In the genomic region with DNA sequence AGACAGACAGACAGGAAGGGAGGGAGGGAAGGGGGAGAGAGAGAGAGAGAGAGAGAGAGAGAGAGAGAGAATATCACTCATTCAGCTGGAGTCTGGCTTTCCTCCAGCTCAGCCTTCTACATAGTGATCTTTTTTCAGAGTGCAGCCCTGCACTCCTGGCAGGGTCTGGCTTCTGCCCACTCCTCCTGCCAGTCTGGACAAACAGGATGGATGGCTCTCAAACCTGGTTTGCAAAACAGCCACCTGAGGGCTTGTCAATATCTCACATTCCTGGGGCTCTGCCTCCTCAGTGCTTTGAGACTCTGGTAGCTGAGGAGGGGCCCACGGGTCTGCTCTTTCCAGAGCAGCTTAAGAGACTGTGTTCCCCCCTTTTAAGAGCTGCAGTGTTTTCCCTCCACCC, we compare ENCODE assay signal across 19 mouse cellular contexts. TPM values are rescaled to one million over a fixed set of nuclear protein-coding genes. Genes with fewer than 3 reads are reported as not detected.
A peak's percentile ranks its signal among the peaks of the same experiment; 100 is the strongest.
DNase-seq lines count a peak whose midpoint lies in the region; ATAC-seq lines count a peak whose summit lies in the region.
"Had no signal": no experiment of that assay in that cellular context is flagged by ENCODE, and none has a peak within 500 bp of the region (broad histone marks: within the 10 kb centered on the region; RNA-seq: fewer than 3 reads in every experiment).

No protein-coding gene starts in this region.

- DNase-seq in kidney, postnatal 25 days, result no peak
- peak; percentile 45 for DNase-seq in induced T-regulatory cell, adult 2 months (ENCODE audit: low read depth)
- no peak for DNase-seq in spleen, adult 12 weeks (ENCODE audit: low spot score)
- no peak for DNase-seq in gastrocnemius, postnatal 14 days
- DNase-seq: cerebellum, adult 11-12 months; embryo, embryonic 11 days; gastrocnemius, postnatal 25 days; right cerebral cortex, adult 18-20 months; thymus, postnatal 4 days had no signal

- ATAC-seq in kidney, embryonic 15.5 days (replicated peaks; ENCODE audit: low FRiP score), result no peak
- no peak for ATAC-seq in liver, embryonic 15.5 days (ENCODE audit: insufficient read depth)
- no peak for ATAC-seq in stomach, embryonic 14.5 days (ENCODE audit: insufficient number of reproducible peaks, insufficient read depth, low FRiP score, low read depth)
- no peak for ATAC-seq in megakaryocyte, adult 5-6 weeks (ENCODE audit: poor library complexity, severe bottlenecking)

- no peaks in the 10 kb centered on the region for H3K9me3 ChIP-seq in kidney, embryonic 15.5 days (replicated peaks)
- no peaks in the 10 kb centered on the region for H3K9me3 ChIP-seq in liver, embryonic 15.5 days (replicated peaks)
- no peaks in the 10 kb centered on the region for H3K9me3 ChIP-seq in stomach, embryonic 14.5 days (ENCODE audit: control insufficient read depth, low read depth, low read length)
- H3K9me3 ChIP-seq: forebrain, embryonic 12.5 days; neural tube, embryonic 15.5 days had no signal

- H3K4me1 ChIP-seq in kidney, embryonic 15.5 days, result peaks cover 46% of the 10 kb centered on the region
- H3K4me1 ChIP-seq in liver, embryonic 15.5 days (replicated peaks), result no peaks in the 10 kb centered on the region; the same call in 1 of the 2 replicates
- no peaks in the 10 kb centered on the region for H3K4me1 ChIP-seq in stomach, embryonic 14.5 days (ENCODE audit: control insufficient read depth, insufficient read depth, low read length)

- intact Hi-C loops in gastrocnemius, postnatal 14 days (cut with DNase I; ENCODE audit: low total_unique reads), result no loop called here

- H3K4me3 ChIP-seq in kidney, embryonic 15.5 days (replicated peaks), result no peak overlapping the region
- H3K4me3 ChIP-seq in liver, embryonic 15.5 days (replicated peaks), result no peak overlapping the region
- H3K4me3 ChIP-seq in stomach, embryonic 14.5 days (ENCODE audit: low read depth, low read length), result no peak overlapping the region
- H3K4me3 ChIP-seq: forebrain, embryonic 12.5 days; neural tube, embryonic 15.5 days had no signal

- peak overlapping the region; percentile 50; the same call in 1 of the 2 replicates for H3K4me2 ChIP-seq in kidney, embryonic 15.5 days
- 0 out of 2 replicates have a peak overlapping the region, but pooled peaks have one; percentile 3 for H3K4me2 ChIP-seq in liver, embryonic 15.5 days
- no peak overlapping the region for H3K4me2 ChIP-seq in stomach, embryonic 14.5 days (replicated peaks; ENCODE audit: low read depth, low read length)
- H3K4me2 ChIP-seq: forebrain, embryonic 12.5 days; hindbrain, embryonic 14.5 days; neural tube, embryonic 15.5 days had no signal

- no peaks in the 10 kb centered on the region for H3K36me3 ChIP-seq in kidney, embryonic 15.5 days
- no peaks in the 10 kb centered on the region for H3K36me3 ChIP-seq in liver, embryonic 15.5 days (replicated peaks)
- H3K36me3 ChIP-seq in stomach, embryonic 14.5 days (ENCODE audit: control insufficient read depth, insufficient read depth, low read length), result no peaks in the 10 kb centered on the region
- H3K36me3 ChIP-seq: forebrain, embryonic 12.5 days; neural tube, embryonic 15.5 days had no signal

- H3K27ac ChIP-seq in kidney, embryonic 15.5 days, result peak overlapping the region; percentile 96
- H3K27ac ChIP-seq in liver, embryonic 15.5 days (replicated peaks), result peak overlapping the region; percentile 78
- H3K27ac ChIP-seq in stomach, embryonic 14.5 days (ENCODE audit: low read length), result peak overlapping the region; percentile 6; the same call in 1 of the 2 replicates
- H3K27ac ChIP-seq: forebrain, embryonic 12.5 days; hindbrain, embryonic 14.5 days; macrophage; neural tube, embryonic 15.5 days had no signal

- 45% methylated on average over 1 of the region's 1 CpGs for WGBS in kidney, embryonic 15.5 days
- WGBS in liver, embryonic 15.5 days (ENCODE audit: insufficient replicate concordance), result 29% methylated on average over 1 of the region's 1 CpGs
- 16% methylated on average over 1 of the region's 1 CpGs for WGBS in stomach, embryonic 14.5 days

- H3K27me3 ChIP-seq in kidney, embryonic 15.5 days, result peaks cover 29% of the 10 kb centered on the region
- H3K27me3 ChIP-seq in liver, embryonic 15.5 days, result peaks cover 63% of the 10 kb centered on the region
- H3K27me3 ChIP-seq in stomach, embryonic 14.5 days (ENCODE audit: control insufficient read depth, insufficient read depth, low read length), result 0 out of 2 replicates have a peak, but pooled peaks cover 7% of the 10 kb centered on the region

- H3K9ac ChIP-seq in kidney, embryonic 15.5 days, result no peak overlapping the region
- no peak overlapping the region for H3K9ac ChIP-seq in liver, embryonic 15.5 days
- H3K9ac ChIP-seq in stomach, embryonic 14.5 days (replicated peaks; ENCODE audit: low read depth, low read length), result no peak overlapping the region
- H3K9ac ChIP-seq: forebrain, embryonic 12.5 days; hindbrain, embryonic 14.5 days; neural tube, embryonic 15.5 days had no signal

RNA-seq across cellular contexts. Expression of a gene that starts 1.0 kb away (rescaled TPM):
- polyA plus RNA-seq in kidney, embryonic 15.5 days (2015; fragmentation: Nextera tagmentation; extraction: Ambion mirVana), result 68.8 and 69.8 TPM in 2 replicates
- polyA plus RNA-seq in liver, embryonic 15.5 days (2015; fragmentation: Nextera tagmentation; extraction: Ambion mirVana), result 25.5 and 32.0 TPM in 2 replicates
- polyA plus RNA-seq in stomach, embryonic 14.5 days (2014; fragmentation: Nextera tagmentation; extraction: Ambion mirVana), result 44.0 and 44.3 TPM in 2 replicates
- total RNA-seq in megakaryocyte, adult 5-6 weeks (2015), result not detected in 2 replicates
- not detected in 2 replicates for total RNA-seq in megakaryocyte, adult 5-6 weeks (2017)
- total RNA-seq in gastrocnemius, postnatal 14 days (2021), result not detected
- total RNA-seq: MEL had no signal
- polyA plus RNA-seq: C2C12 had no signal

RNA-seq across cellular contexts. Expression of a gene that starts 6.4 kb away (rescaled TPM):
- 101 and 106 TPM in 2 replicates for polyA plus RNA-seq in kidney, embryonic 15.5 days (2015; fragmentation: Nextera tagmentation; extraction: Ambion mirVana)
- polyA plus RNA-seq in liver, embryonic 15.5 days (2015; fragmentation: Nextera tagmentation; extraction: Ambion mirVana), result 57.2 TPM in 2 replicates
- 98.0 and 101 TPM in 2 replicates for polyA plus RNA-seq in stomach, embryonic 14.5 days (2014; fragmentation: Nextera tagmentation; extraction: Ambion mirVana)
- total RNA-seq in megakaryocyte, adult 5-6 weeks (2015), result 56.6 and 65.4 TPM in 2 replicates
- 31.5 and 38.0 TPM in 2 replicates for total RNA-seq in megakaryocyte, adult 5-6 weeks (2017)
- total RNA-seq in gastrocnemius, postnatal 14 days (2021), result 10 to 100 TPM; 27.7 to 30.3 TPM

RNA-seq across cellular contexts. Expression of a gene that starts 33.0 kb away (rescaled TPM):
- 46.2 and 48.0 TPM in 2 replicates for polyA plus RNA-seq in kidney, embryonic 15.5 days (2015; fragmentation: Nextera tagmentation; extraction: Ambion mirVana)
- 2.0 and 2.3 TPM in 2 replicates for polyA plus RNA-seq in liver, embryonic 15.5 days (2015; fragmentation: Nextera tagmentation; extraction: Ambion mirVana)
- 48.0 and 50.1 TPM in 2 replicates for polyA plus RNA-seq in stomach, embryonic 14.5 days (2014; fragmentation: Nextera tagmentation; extraction: Ambion mirVana)
- total RNA-seq in megakaryocyte, adult 5-6 weeks (2015), result not detected in 2 replicates
- total RNA-seq in megakaryocyte, adult 5-6 weeks (2017), result 0.28 TPM in 1 of 2 replicates, not detected in the other
- 1 to 10 TPM; 3.9 to 5.3 TPM for total RNA-seq in gastrocnemius, postnatal 14 days (2021)
- total RNA-seq: MEL had no signal
- polyA plus RNA-seq: macrophage had no signal

RNA-seq across cellular contexts. Expression of a gene that starts 44.9 kb away (rescaled TPM):
- 16.9 and 17.5 TPM in 2 replicates for polyA plus RNA-seq in kidney, embryonic 15.5 days (2015; fragmentation: Nextera tagmentation; extraction: Ambion mirVana)
- 3.3 and 3.5 TPM in 2 replicates for polyA plus RNA-seq in liver, embryonic 15.5 days (2015; fragmentation: Nextera tagmentation; extraction: Ambion mirVana)
- polyA plus RNA-seq in stomach, embryonic 14.5 days (2014; fragmentation: Nextera tagmentation; extraction: Ambion mirVana), result 12.6 and 13.6 TPM in 2 replicates
- total RNA-seq in megakaryocyte, adult 5-6 weeks (2015), result 2.1 and 3.3 TPM in 2 replicates
- total RNA-seq in megakaryocyte, adult 5-6 weeks (2017), result 2.2 and 2.7 TPM in 2 replicates
- 1 to 10 TPM; 2.2 to 2.9 TPM for total RNA-seq in gastrocnemius, postnatal 14 days (2021)

RNA-seq across cellular contexts. Expression of a gene that starts 59.0 kb away (rescaled TPM):
- 2.7 and 3.8 TPM in 2 replicates for polyA plus RNA-seq in kidney, embryonic 15.5 days (2015; fragmentation: Nextera tagmentation; extraction: Ambion mirVana)
- not detected in 2 replicates for polyA plus RNA-seq in liver, embryonic 15.5 days (2015; fragmentation: Nextera tagmentation; extraction: Ambion mirVana)
- polyA plus RNA-seq in stomach, embryonic 14.5 days (2014; fragmentation: Nextera tagmentation; extraction: Ambion mirVana), result not detected in 2 replicates
- not detected in 2 replicates for total RNA-seq in megakaryocyte, adult 5-6 weeks (2015)
- not detected in 2 replicates for total RNA-seq in megakaryocyte, adult 5-6 weeks (2017)
- total RNA-seq in gastrocnemius, postnatal 14 days (2021), result under 1 TPM; 0.39 to 0.53 TPM
- total RNA-seq: MEL had no signal
- polyA plus RNA-seq: macrophage had no signal

Comparison
In these comparisons a context has a peak if more than half of its experiments do, and no peak if none do; other contexts are left out.
1. H3K27ac ChIP-seq: peak in every context shown above with its lines; median percentile 96 in kidney, embryonic 15.5 days; 78 in liver, embryonic 15.5 days; 6 in stomach, embryonic 14.5 days.
2. RNA of a gene that starts 33.0 kb away (polyA plus RNA-seq): 48.0 to 50.1 TPM in stomach, embryonic 14.5 days and 46.2 to 48.0 TPM in kidney, embryonic 15.5 days; 2.0 to 2.3 TPM in liver, embryonic 15.5 days; every median in the first group is over 10 times any median in the second.